Mouse (Mus musculus): ENCODE measurements at regions not wholly inside any gene's neighbourhood (a gene's known extent, or its start where the extent isn't known, plus 50 kb on each side); places are given as distances from the start of the nearest gene placed in this dataset.

- no peak for TF ChIP-seq CTCF (IDR thresholded peaks at IDR 0.05; ENCODE audit: borderline replicate concordance, insufficient read depth, low read length)
- no peak for TF ChIP-seq POLR2A (IDR thresholded peaks at IDR 0.05; ENCODE audit: low read depth, low read length)
Observed at GRCm38 (mm10) chr9:60948531-60949070, 154.3 kb downstream of the Uaca start.

Data from embryonic fibroblast, embryonic 13.5 days (primary cell).